Mouse (Mus musculus): Measurements from ENCODE around the gene Pde4d.

GRCm38 (mm10) chr13:109686116-109686876, 1236.5 kb downstream of the Pde4d start:
- TF ChIP-seq CTCF (IDR thresholded peaks at IDR 0.05; ENCODE audit: control insufficient read depth, insufficient read depth, insufficient read length) (no peak), USF1 (IDR thresholded peaks at IDR 0.05; ENCODE audit: low read depth) (no peak), MAX (IDR thresholded peaks at IDR 0.05) (no peak), MYOG (IDR thresholded peaks at IDR 0.05; ENCODE audit: control insufficient read depth, extremely low read depth, insufficient read length) (no peak), CEBPB (IDR thresholded peaks at IDR 0.05; ENCODE audit: low read depth) (no peak), MYOD1 (IDR thresholded peaks at IDR 0.05; ENCODE audit: control insufficient read depth, insufficient read length, low read depth) (no peak)
